20 mouse cellular contexts compared by ENCODE assay signal in genomic region chr2:180216921-180217320, GRCm38 (mm10). TPM values are rescaled to one million over a fixed set of nuclear protein-coding genes. Genes with fewer than 3 reads are reported as not detected.
DNase-seq lines count a peak whose midpoint lies in the region; ATAC-seq and TF ChIP-seq lines count a peak whose summit lies in the region.
"Had no signal": no experiment of that assay in that cellular context is flagged by ENCODE, and none has a peak within 500 bp of the region (broad histone marks: within the 10 kb centered on the region; RNA-seq: fewer than 3 reads in every experiment).

No protein-coding gene starts in this region.

- no peak overlapping the region for H3K9ac ChIP-seq in hindbrain, embryonic 13.5 days
- no peak overlapping the region for H3K9ac ChIP-seq in lung, embryonic 15.5 days
- H3K9ac ChIP-seq: embryonic facial prominence, embryonic 13.5 days; forebrain, embryonic 15.5 days; hindbrain, embryonic 14.5 days; liver, embryonic 12.5 days; liver, postnatal 0 days; neural tube, embryonic 15.5 days; stomach, embryonic 15.5 days had no signal

- no peak for DNase-seq in gastrocnemius, adult 2 months
- DNase-seq in gastrocnemius, adult 8-10 months (ENCODE audit: low spot score in 2 of 2): no peak
- DNase-seq in hindbrain, embryonic 10.5 days (ENCODE audit: low spot score): no peak
- no peak for DNase-seq in lung, adult 2 months
- no peak for DNase-seq in embryonic facial prominence, embryonic 10.5 days (ENCODE audit: low spot score)
- DNase-seq in adrenal gland, adult 18-20 months (ENCODE audit: low spot score in 2 of 2): no peak
- DNase-seq: liver, postnatal 0 days; midbrain, embryonic 14.5 days; retina, postnatal 1 day; right cerebral cortex, postnatal 14 days had no signal

- no peaks in the 10 kb centered on the region for H3K27me3 ChIP-seq in hindbrain, embryonic 10.5 days (ENCODE audit: insufficient read depth, poor library complexity, severe bottlenecking)
- H3K27me3 ChIP-seq in hindbrain, embryonic 13.5 days: no peaks in the 10 kb centered on the region
- no peaks in the 10 kb centered on the region for H3K27me3 ChIP-seq in lung, embryonic 15.5 days
- no peaks in the 10 kb centered on the region for H3K27me3 ChIP-seq in embryonic facial prominence, embryonic 10.5 days (replicated peaks; ENCODE audit: low read depth, poor library complexity, severe bottlenecking)
- H3K27me3 ChIP-seq: embryonic facial prominence, embryonic 13.5 days; forebrain, embryonic 15.5 days; neural tube, embryonic 15.5 days; stomach, embryonic 15.5 days had no signal

- peaks cover 67% of the 10 kb centered on the region for H3K4me1 ChIP-seq in hindbrain, embryonic 10.5 days (replicated peaks)
- H3K4me1 ChIP-seq in hindbrain, embryonic 13.5 days (replicated peaks): peaks cover 27% of the 10 kb centered on the region
- H3K4me1 ChIP-seq in lung, embryonic 15.5 days: peaks cover 76% of the 10 kb centered on the region
- peaks cover 68% of the 10 kb centered on the region for H3K4me1 ChIP-seq in lung, adult 2 months (ENCODE audit: control insufficient read depth, insufficient read depth, low read length)
- H3K4me1 ChIP-seq in embryonic facial prominence, embryonic 10.5 days: peaks cover 67% of the 10 kb centered on the region

- no peak for ATAC-seq in hindbrain, embryonic 13.5 days (ENCODE audit: low FRiP score)
- ATAC-seq in lung, embryonic 15.5 days (ENCODE audit: borderline replicate concordance, extremely low read depth, low FRiP score, low TSS enrichment): no peak
- ATAC-seq: forebrain, embryonic 15.5 days; intestine, postnatal 0 days; liver, embryonic 12.5 days; liver, postnatal 0 days had no signal

- no peaks in the 10 kb centered on the region for H3K9me3 ChIP-seq in hindbrain, embryonic 10.5 days
- no peaks in the 10 kb centered on the region for H3K9me3 ChIP-seq in hindbrain, embryonic 13.5 days
- H3K9me3 ChIP-seq in lung, embryonic 15.5 days: no peaks in the 10 kb centered on the region
- no peaks in the 10 kb centered on the region; the same call in 1 of the 2 replicates for H3K9me3 ChIP-seq in embryonic facial prominence, embryonic 10.5 days
- H3K9me3 ChIP-seq: embryonic facial prominence, embryonic 13.5 days; forebrain, embryonic 10.5 days; forebrain, embryonic 15.5 days; liver, embryonic 12.5 days; neural tube, embryonic 15.5 days; stomach, embryonic 15.5 days had no signal

- H3K4me3 ChIP-seq in gastrocnemius, adult 2 months: no peak overlapping the region; the same call in 1 of the 2 replicates
- H3K4me3 ChIP-seq in hindbrain, embryonic 10.5 days: no peak overlapping the region
- H3K4me3 ChIP-seq in hindbrain, embryonic 13.5 days: no peak overlapping the region
- H3K4me3 ChIP-seq in lung, embryonic 15.5 days: no peak overlapping the region
- no peak overlapping the region for H3K4me3 ChIP-seq in lung, adult 2 months (replicated peaks; ENCODE audit: extremely low read depth, low read depth, low read length)
- H3K4me3 ChIP-seq in embryonic facial prominence, embryonic 10.5 days: peak overlapping the region; percentile 13; the same call in 1 of the 2 replicates
- H3K4me3 ChIP-seq: embryonic facial prominence, embryonic 13.5 days; forebrain, embryonic 10.5 days; forebrain, embryonic 15.5 days; liver, embryonic 12.5 days; neural tube, embryonic 15.5 days; stomach, embryonic 15.5 days had no signal

- no peak for TF ChIP-seq CTCF in gastrocnemius, adult 2 months (IDR thresholded peaks at IDR 0.05)
- TF ChIP-seq CTCF in lung, adult 2 months (IDR thresholded peaks at IDR 0.05; ENCODE audit: insufficient read depth, low read length): no peak

- peak overlapping the region; percentile 83 for H3K27ac ChIP-seq in gastrocnemius, adult 2 months
- H3K27ac ChIP-seq in hindbrain, embryonic 10.5 days: peak overlapping the region; percentile 8; the same call in 1 of the 2 replicates
- no peak overlapping the region for H3K27ac ChIP-seq in hindbrain, embryonic 13.5 days
- peak overlapping the region; percentile 91 for H3K27ac ChIP-seq in lung, embryonic 15.5 days
- peak overlapping the region; percentile 75; the same call in 1 of the 2 replicates for H3K27ac ChIP-seq in embryonic facial prominence, embryonic 10.5 days (replicated peaks)
- H3K27ac ChIP-seq: embryonic facial prominence, embryonic 13.5 days; forebrain, embryonic 15.5 days; hindbrain, embryonic 14.5 days; liver, embryonic 12.5 days; neural tube, embryonic 15.5 days had no signal

- 0 out of 2 replicates have a peak, but pooled peaks cover 6% of the 10 kb centered on the region for H3K36me3 ChIP-seq in hindbrain, embryonic 10.5 days
- no peaks in the 10 kb centered on the region for H3K36me3 ChIP-seq in hindbrain, embryonic 13.5 days
- no peaks in the 10 kb centered on the region for H3K36me3 ChIP-seq in lung, embryonic 15.5 days
- H3K36me3 ChIP-seq in embryonic facial prominence, embryonic 10.5 days (replicated peaks): peaks cover 22% of the 10 kb centered on the region
- H3K36me3 ChIP-seq: embryonic facial prominence, embryonic 13.5 days; forebrain, embryonic 15.5 days; liver, embryonic 12.5 days; neural tube, embryonic 15.5 days; stomach, embryonic 15.5 days had no signal

- 63% methylated on average over 5 of the region's 5 CpGs for WGBS in hindbrain, embryonic 10.5 days
- WGBS in hindbrain, embryonic 13.5 days: 80% methylated on average over 5 of the region's 5 CpGs
- WGBS in lung, embryonic 15.5 days: 26% methylated on average over 5 of the region's 5 CpGs
- 23% methylated on average over 5 of the region's 5 CpGs for WGBS in lung, adult 2 months
- 50% methylated on average over 5 of the region's 5 CpGs for WGBS in embryonic facial prominence, embryonic 10.5 days

- intact Hi-C loops in gastrocnemius, adult 2 months (cut with DNase I): no loop called here

- H3K4me2 ChIP-seq in hindbrain, embryonic 13.5 days: no peak overlapping the region
- H3K4me2 ChIP-seq in lung, embryonic 15.5 days: no peak overlapping the region
- H3K4me2 ChIP-seq: embryonic facial prominence, embryonic 13.5 days; forebrain, embryonic 15.5 days; hindbrain, embryonic 14.5 days; liver, embryonic 12.5 days; neural tube, embryonic 15.5 days; stomach, embryonic 15.5 days had no signal

- TF ChIP-seq POLR2A in lung, adult 2 months (IDR thresholded peaks at IDR 0.05; ENCODE audit: borderline replicate concordance, extremely low read depth, low read depth, low read length): no peak

RNA-seq across cellular contexts. Expression of gene Lama5, which starts 8.7 kb away (rescaled TPM):
- 10 to 100 TPM; 10.5 to 14.8 TPM for total RNA-seq in gastrocnemius, adult 2 months (2021)
- total RNA-seq in gastrocnemius, adult 8-10 months (2022): 10 to 100 TPM; 10.8 to 16.5 (median 13.8) TPM
- 7.2 and 10.8 TPM in 2 replicates for polyA plus RNA-seq in hindbrain, embryonic 10.5 days (2016; fragmentation: Nextera tagmentation; extraction: Ambion mirVana)
- polyA plus RNA-seq in hindbrain, embryonic 13.5 days (2015; fragmentation: Nextera tagmentation; extraction: Ambion mirVana): 1.9 and 2.1 TPM in 2 replicates
- 79.0 and 83.2 TPM in 2 replicates for polyA plus RNA-seq in lung, embryonic 15.5 days (2015; fragmentation: Nextera tagmentation; extraction: Ambion mirVana)
- polyA plus RNA-seq in lung, adult 2 months (2012; rRNA removed): 145 and 148 TPM in 2 replicates
- polyA plus RNA-seq in embryonic facial prominence, embryonic 10.5 days (2016; fragmentation: Nextera tagmentation; extraction: Ambion mirVana): 19.6 and 25.3 TPM in 2 replicates
- 10 to 100 TPM; 31.5 to 61.3 TPM for total RNA-seq in adrenal gland, adult 18-20 months (2021)

RNA-seq across cellular contexts. Expression of gene Rps21, which starts 40.3 kb away (rescaled TPM):
- total RNA-seq in gastrocnemius, adult 2 months (2021): 100 to 1,000 TPM; 359 to 473 TPM
- total RNA-seq in gastrocnemius, adult 8-10 months (2022): 100 to 1,000 TPM; 348 to 580 (median 436) TPM
- polyA plus RNA-seq in hindbrain, embryonic 10.5 days (2016; fragmentation: Nextera tagmentation; extraction: Ambion mirVana): 440 and 510 TPM in 2 replicates
- polyA plus RNA-seq in hindbrain, embryonic 13.5 days (2015; fragmentation: Nextera tagmentation; extraction: Ambion mirVana): 444 and 445 TPM in 2 replicates
- polyA plus RNA-seq in lung, embryonic 15.5 days (2015; fragmentation: Nextera tagmentation; extraction: Ambion mirVana): 477 and 524 TPM in 2 replicates
- polyA plus RNA-seq in lung, adult 2 months (2012; rRNA removed): 2,052 and 2,661 TPM in 2 replicates
- polyA plus RNA-seq in embryonic facial prominence, embryonic 10.5 days (2016; fragmentation: Nextera tagmentation; extraction: Ambion mirVana): 569 and 585 TPM in 2 replicates
- 100 to 1,000 TPM; 777 to 810 TPM for total RNA-seq in adrenal gland, adult 18-20 months (2021)

RNA-seq across cellular contexts. Expression of gene Adrm1, which starts 45.6 kb away (rescaled TPM):
- total RNA-seq in gastrocnemius, adult 2 months (2021): 100 to 1,000 TPM in 1 of 2 experiments, 10 to 100 TPM in 1; 99.5 to 121 TPM
- 100 to 1,000 TPM; 124 to 131 (median 129) TPM for total RNA-seq in gastrocnemius, adult 8-10 months (2022)
- polyA plus RNA-seq in hindbrain, embryonic 10.5 days (2016; fragmentation: Nextera tagmentation; extraction: Ambion mirVana): 278 and 297 TPM in 2 replicates
- 208 and 213 TPM in 2 replicates for polyA plus RNA-seq in hindbrain, embryonic 13.5 days (2015; fragmentation: Nextera tagmentation; extraction: Ambion mirVana)
- 184 and 191 TPM in 2 replicates for polyA plus RNA-seq in lung, embryonic 15.5 days (2015; fragmentation: Nextera tagmentation; extraction: Ambion mirVana)
- 108 and 114 TPM in 2 replicates for polyA plus RNA-seq in lung, adult 2 months (2012; rRNA removed)
- polyA plus RNA-seq in embryonic facial prominence, embryonic 10.5 days (2016; fragmentation: Nextera tagmentation; extraction: Ambion mirVana): 264 and 272 TPM in 2 replicates
- 100 to 1,000 TPM; 179 to 198 TPM for total RNA-seq in adrenal gland, adult 18-20 months (2021)

RNA-seq across cellular contexts. Expression of gene Cables2, which starts 56.4 kb away (rescaled TPM):
- 1 to 10 TPM; 9.3 to 9.8 TPM for total RNA-seq in gastrocnemius, adult 2 months (2021)
- 10 to 100 TPM in 1 of 4 experiments, 1 to 10 TPM in 3; 8.1 to 10.8 (median 9.0) TPM for total RNA-seq in gastrocnemius, adult 8-10 months (2022)
- polyA plus RNA-seq in hindbrain, embryonic 10.5 days (2016; fragmentation: Nextera tagmentation; extraction: Ambion mirVana): 12.6 and 16.0 TPM in 2 replicates
- polyA plus RNA-seq in hindbrain, embryonic 13.5 days (2015; fragmentation: Nextera tagmentation; extraction: Ambion mirVana): 19.8 and 20.8 TPM in 2 replicates
- polyA plus RNA-seq in lung, embryonic 15.5 days (2015; fragmentation: Nextera tagmentation; extraction: Ambion mirVana): 14.1 and 16.5 TPM in 2 replicates
- 22.7 and 28.2 TPM in 2 replicates for polyA plus RNA-seq in lung, adult 2 months (2012; rRNA removed)
- 12.7 and 13.2 TPM in 2 replicates for polyA plus RNA-seq in embryonic facial prominence, embryonic 10.5 days (2016; fragmentation: Nextera tagmentation; extraction: Ambion mirVana)
- 10 to 100 TPM; 12.1 to 15.6 TPM for total RNA-seq in adrenal gland, adult 18-20 months (2021)
